Mouse (Mus musculus) lung, postnatal 10 days (tissue): ENCODE data around the gene Slc38a1.
"Not testable (repeated sequence)": the region's sequence is repeated elsewhere in the genome, so short reads cannot be mapped to it uniquely, and the experiment has no call there.

Experiments used
- DNase-seq: peaks from one replicate; pipeline ENCODE4 v3.0.0; 2021

Slc38a1 gene

GRCm38 (mm10) chr15:96657576-96658274 is 15.0 kb upstream of the Slc38a1 start:
- no peak for DNase-seq

- no peak for DNase-seq
Observed at GRCm38 (mm10) chr15:96655514-96655913, 12.8 kb upstream of the Slc38a1 start.

- DNase-seq: no peak
Observed at GRCm38 (mm10) chr15:96654714-96655113, 12.0 kb upstream of the Slc38a1 start.

GRCm38 (mm10) chr15:96653011-96653410 is 10.3 kb upstream of the Slc38a1 start:
- DNase-seq: no peak

- no peak for DNase-seq
Observed at GRCm38 (mm10) chr15:96652531-96652930, 9.8 kb upstream of the Slc38a1 start.

GRCm38 (mm10) chr15:96647376-96647775 is 4.7 kb upstream of the Slc38a1 start:
- DNase-seq: no peak

GRCm38 (mm10) chr15:96641821-96642435 is 785 bp downstream of the Slc38a1 start:
- DNase-seq: no peak

GRCm38 (mm10) chr15:96641111-96641820 is 1.4 kb downstream of the Slc38a1 start:
- DNase-seq: peak; percentile 37

- no peak for DNase-seq
Observed at GRCm38 (mm10) chr15:96640291-96640985, 2.3 kb downstream of the Slc38a1 start.

GRCm38 (mm10) chr15:96639630-96640029 is 3.1 kb downstream of the Slc38a1 start:
- DNase-seq: no peak

GRCm38 (mm10) chr15:96638656-96639055 is 4.1 kb downstream of the Slc38a1 start:
- DNase-seq: no peak

GRCm38 (mm10) chr15:96638173-96638572 is 4.5 kb downstream of the Slc38a1 start:
- DNase-seq: peak; percentile 35

- peak; percentile 33 for DNase-seq
Observed at GRCm38 (mm10) chr15:96634670-96635405, 7.9 kb downstream of the Slc38a1 start.

GRCm38 (mm10) chr15:96632201-96632600 is 10.5 kb downstream of the Slc38a1 start:
- DNase-seq: no peak

GRCm38 (mm10) chr15:96631107-96631718 is 11.5 kb downstream of the Slc38a1 start:
- DNase-seq: no peak

GRCm38 (mm10) chr15:96628256-96628655 is 14.5 kb downstream of the Slc38a1 start:
- no peak for DNase-seq

- DNase-seq: no peak
Observed at GRCm38 (mm10) chr15:96626871-96627270, 15.8 kb downstream of the Slc38a1 start.

GRCm38 (mm10) chr15:96625012-96625411 is 17.7 kb downstream of the Slc38a1 start:
- DNase-seq: not testable (repeated sequence)

GRCm38 (mm10) chr15:96622376-96622775 is 20.3 kb downstream of the Slc38a1 start:
- DNase-seq: no peak

- no peak for DNase-seq
Observed at GRCm38 (mm10) chr15:96621686-96622085, 21.0 kb downstream of the Slc38a1 start.

GRCm38 (mm10) chr15:96617555-96617954 is 25.2 kb downstream of the Slc38a1 start:
- DNase-seq: no peak

GRCm38 (mm10) chr15:96608671-96609070 is 34.0 kb downstream of the Slc38a1 start:
- DNase-seq: no peak
